Mouse (Mus musculus): ENCODE data around the gene Olfr464. TPM values are rescaled to one million over a fixed set of nuclear protein-coding genes. Genes with fewer than 3 reads are reported as not detected.

Gene Olfr464
- 0.20 TPM in 2 replicates for polyA plus RNA-seq (2015; fragmentation: Nextera tagmentation; extraction: Ambion mirVana)

- Histone ChIP-seq H3K4me2 (ENCODE audit: low read length) (no peak within 1 kb of the TSS), H3K4me1 (ENCODE audit: control insufficient read depth, insufficient read depth, low read length) (no peaks in the 10 kb centered on the region), H3K27me3 (ENCODE audit: control insufficient read depth, insufficient read depth, low read depth, low read length) (no peaks in the 10 kb centered on the region), H3K27ac (ENCODE audit: low read length) (no peak within 1 kb of the TSS), H3K9me3 (replicated peaks; ENCODE audit: control insufficient read depth, low read length, poor library complexity, severe bottlenecking) (no peaks in the 10 kb centered on the region), H3K9ac (ENCODE audit: low read depth, low read length) (no peak within 1 kb of the TSS), H3K36me3 (ENCODE audit: control insufficient read depth, insufficient read depth, low read length) (no peaks in the 10 kb centered on the region), H3K4me3 (ENCODE audit: low read depth, low read length) (no peak within 1 kb of the TSS)
- ATAC-seq: no peak
- 31% methylated on average over 5 of the region's 5 CpGs for WGBS
These were observed at the start of gene Olfr464 for GRCm38 (mm10) chr11:87920966-87921365. Gene Olfr464 (minus strand): TSS chr11:87920967.

GRCm38 (mm10) chr11:87968356-87969122 is 47.8 kb upstream of the Olfr464 start:
- ATAC-seq: no peak
- WGBS: 19% methylated on average over 13 of the region's 20 CpGs
- Histone ChIP-seq H3K4me2 (ENCODE audit: low read length) (peak overlapping the region; percentile 47; the same call in 1 of the 2 replicates), H3K4me3 (ENCODE audit: low read depth, low read length) (no peak overlapping the region), H3K4me1 (ENCODE audit: control insufficient read depth, insufficient read depth, low read length) (peaks cover 3% of the 10 kb centered on the region; the same call in 1 of the 2 replicates), H3K9me3 (replicated peaks; ENCODE audit: control insufficient read depth, low read length, poor library complexity, severe bottlenecking) (no peaks in the 10 kb centered on the region), H3K36me3 (ENCODE audit: control insufficient read depth, insufficient read depth, low read length) (no peaks in the 10 kb centered on the region), H3K9ac (ENCODE audit: low read depth, low read length) (no peak overlapping the region), H3K27me3 (ENCODE audit: control insufficient read depth, insufficient read depth, low read depth, low read length) (no peaks in the 10 kb centered on the region), H3K27ac (ENCODE audit: low read length) (no peak overlapping the region)

GRCm38 (mm10) chr11:87967692-87968289 is 47.0 kb upstream of the Olfr464 start:
- Histone ChIP-seq H3K36me3 (ENCODE audit: control insufficient read depth, insufficient read depth, low read length) (no peaks in the 10 kb centered on the region), H3K4me2 (ENCODE audit: low read length) (peak overlapping the region; percentile 47), H3K4me3 (ENCODE audit: low read depth, low read length) (peak overlapping the region; percentile 2; the same call in 1 of the 2 replicates), H3K9ac (ENCODE audit: low read depth, low read length) (no peak overlapping the region), H3K4me1 (ENCODE audit: control insufficient read depth, insufficient read depth, low read length) (peaks cover 3% of the 10 kb centered on the region; the same call in 1 of the 2 replicates), H3K9me3 (replicated peaks; ENCODE audit: control insufficient read depth, low read length, poor library complexity, severe bottlenecking) (no peaks in the 10 kb centered on the region), H3K27ac (ENCODE audit: low read length) (no peak overlapping the region), H3K27me3 (ENCODE audit: control insufficient read depth, insufficient read depth, low read depth, low read length) (no peaks in the 10 kb centered on the region)
- WGBS: 2% methylated on average over 17 of the region's 17 CpGs
- ATAC-seq: no peak

GRCm38 (mm10) chr11:87966214-87966613 is 45.4 kb upstream of the Olfr464 start:
- H3K9me3 ChIP-seq (replicated peaks; ENCODE audit: control insufficient read depth, low read length, poor library complexity, severe bottlenecking): no peaks in the 10 kb centered on the region
- no peaks in the 10 kb centered on the region for H3K36me3 ChIP-seq (ENCODE audit: control insufficient read depth, insufficient read depth, low read length)
- no peak overlapping the region for H3K4me2 ChIP-seq (ENCODE audit: low read length)
- no peak overlapping the region for H3K27ac ChIP-seq (ENCODE audit: low read length)
- no peak overlapping the region for H3K4me3 ChIP-seq (ENCODE audit: low read depth, low read length)
- no peak overlapping the region; the same call in 1 of the 2 replicates for H3K9ac ChIP-seq (ENCODE audit: low read depth, low read length)
- ATAC-seq: no peak
- peaks cover 3% of the 10 kb centered on the region; the same call in 1 of the 2 replicates for H3K4me1 ChIP-seq (ENCODE audit: control insufficient read depth, insufficient read depth, low read length)
- WGBS: 44% methylated on average over 10 of the region's 10 CpGs
- H3K27me3 ChIP-seq (ENCODE audit: control insufficient read depth, insufficient read depth, low read depth, low read length): no peaks in the 10 kb centered on the region

GRCm38 (mm10) chr11:87965293-87965692 is 44.5 kb upstream of the Olfr464 start:
- H3K9ac ChIP-seq (ENCODE audit: low read depth, low read length): no peak overlapping the region
- H3K9me3 ChIP-seq (replicated peaks; ENCODE audit: control insufficient read depth, low read length, poor library complexity, severe bottlenecking): no peaks in the 10 kb centered on the region
- H3K27ac ChIP-seq (ENCODE audit: low read length): no peak overlapping the region
- H3K36me3 ChIP-seq (ENCODE audit: control insufficient read depth, insufficient read depth, low read length): no peaks in the 10 kb centered on the region
- H3K27me3 ChIP-seq (ENCODE audit: control insufficient read depth, insufficient read depth, low read depth, low read length): no peaks in the 10 kb centered on the region
- no peak overlapping the region for H3K4me3 ChIP-seq (ENCODE audit: low read depth, low read length)
- no peak overlapping the region for H3K4me2 ChIP-seq (ENCODE audit: low read length)
- WGBS: 47% methylated on average over 3 of the region's 3 CpGs
- peaks cover 3% of the 10 kb centered on the region; the same call in 1 of the 2 replicates for H3K4me1 ChIP-seq (ENCODE audit: control insufficient read depth, insufficient read depth, low read length)
- ATAC-seq: no peak

- Histone ChIP-seq H3K9me3 (replicated peaks; ENCODE audit: control insufficient read depth, low read length, poor library complexity, severe bottlenecking) (no peaks in the 10 kb centered on the region), H3K4me1 (ENCODE audit: control insufficient read depth, insufficient read depth, low read length) (no peaks in the 10 kb centered on the region), H3K4me3 (ENCODE audit: low read depth, low read length) (no peak overlapping the region), H3K4me2 (ENCODE audit: low read length) (no peak overlapping the region), H3K36me3 (ENCODE audit: control insufficient read depth, insufficient read depth, low read length) (no peaks in the 10 kb centered on the region), H3K27ac (ENCODE audit: low read length) (no peak overlapping the region), H3K27me3 (ENCODE audit: control insufficient read depth, insufficient read depth, low read depth, low read length) (no peaks in the 10 kb centered on the region), H3K9ac (ENCODE audit: low read depth, low read length) (no peak overlapping the region)
- ATAC-seq: no peak
- WGBS: 47% methylated on average over 7 of the region's 7 CpGs
These were observed 36.3 kb upstream of the Olfr464 start for GRCm38 (mm10) chr11:87957066-87957465.

GRCm38 (mm10) chr11:87955144-87955543 is 34.4 kb upstream of the Olfr464 start:
- H3K9ac ChIP-seq (ENCODE audit: low read depth, low read length): no peak overlapping the region
- H3K4me1 ChIP-seq (ENCODE audit: control insufficient read depth, insufficient read depth, low read length): no peaks in the 10 kb centered on the region
- no peaks in the 10 kb centered on the region for H3K27me3 ChIP-seq (ENCODE audit: control insufficient read depth, insufficient read depth, low read depth, low read length)
- no peak for ATAC-seq
- WGBS: 3% methylated on average over 1 of the region's 1 CpGs
- H3K9me3 ChIP-seq (replicated peaks; ENCODE audit: control insufficient read depth, low read length, poor library complexity, severe bottlenecking): no peaks in the 10 kb centered on the region
- H3K4me2 ChIP-seq (ENCODE audit: low read length): no peak overlapping the region
- H3K4me3 ChIP-seq (ENCODE audit: low read depth, low read length): no peak overlapping the region
- no peaks in the 10 kb centered on the region for H3K36me3 ChIP-seq (ENCODE audit: control insufficient read depth, insufficient read depth, low read length)
- H3K27ac ChIP-seq (ENCODE audit: low read length): no peak overlapping the region

GRCm38 (mm10) chr11:87949990-87950389 is 29.2 kb upstream of the Olfr464 start:
- H3K9ac ChIP-seq (ENCODE audit: low read depth, low read length): no peak overlapping the region

GRCm38 (mm10) chr11:87935467-87935866 is 14.7 kb upstream of the Olfr464 start:
- 75% methylated on average over 3 of the region's 3 CpGs for WGBS

More at GRCm38 (mm10) chr11:87949990-87950389, 29.2 kb upstream of the Olfr464 start:
- no peak for ATAC-seq
- Histone ChIP-seq H3K27me3 (ENCODE audit: control insufficient read depth, insufficient read depth, low read depth, low read length) (no peaks in the 10 kb centered on the region), H3K27ac (ENCODE audit: low read length) (no peak overlapping the region), H3K4me1 (ENCODE audit: control insufficient read depth, insufficient read depth, low read length) (no peaks in the 10 kb centered on the region), H3K9me3 (replicated peaks; ENCODE audit: control insufficient read depth, low read length, poor library complexity, severe bottlenecking) (no peaks in the 10 kb centered on the region), H3K36me3 (ENCODE audit: control insufficient read depth, insufficient read depth, low read length) (no peaks in the 10 kb centered on the region), H3K4me3 (ENCODE audit: low read depth, low read length) (no peak overlapping the region), H3K4me2 (ENCODE audit: low read length) (no peak overlapping the region)
- WGBS: 0% methylated on average over 2 of the region's 2 CpGs

More at GRCm38 (mm10) chr11:87935467-87935866, 14.7 kb upstream of the Olfr464 start:
- H3K9ac ChIP-seq (ENCODE audit: low read depth, low read length): no peak overlapping the region
- no peaks in the 10 kb centered on the region for H3K27me3 ChIP-seq (ENCODE audit: control insufficient read depth, insufficient read depth, low read depth, low read length)
- no peaks in the 10 kb centered on the region for H3K36me3 ChIP-seq (ENCODE audit: control insufficient read depth, insufficient read depth, low read length)
- H3K4me1 ChIP-seq (ENCODE audit: control insufficient read depth, insufficient read depth, low read length): no peaks in the 10 kb centered on the region
- no peak overlapping the region for H3K4me3 ChIP-seq (ENCODE audit: low read depth, low read length)
- no peak overlapping the region for H3K4me2 ChIP-seq (ENCODE audit: low read length)
- no peak for ATAC-seq
- no peak overlapping the region for H3K27ac ChIP-seq (ENCODE audit: low read length)
- no peaks in the 10 kb centered on the region for H3K9me3 ChIP-seq (replicated peaks; ENCODE audit: control insufficient read depth, low read length, poor library complexity, severe bottlenecking)

Data from midbrain, embryonic 16.5 days (tissue).